Mouse (Mus musculus) embryonic facial prominence, embryonic 15.5 days (tissue): ENCODE results near the gene Cilp2. TPM values are rescaled to one million over a fixed set of nuclear protein-coding genes. Genes with fewer than 3 reads are reported as not detected.

Experiments
- ATAC-seq: fragments of 200-750 bp; cut with Nextera tagmentation; 2 replicates; pipeline ENCODE4 v1.8.0; 2017; ENCODE audit warnings: low read depth, moderate TSS enrichment; ENCODE audit not compliant: insufficient number of reproducible peaks, low FRiP score, low TSS enrichment
- H3K27ac ChIP-seq: fragments of 300-500 bp; sonication (generic); replicated peaks from 2 replicates; pipeline ENCODE4 v1.5.1; 2015; ENCODE audit warnings: mild to moderate bottlenecking, inconsistent platforms
- H3K27me3 ChIP-seq: fragments of 300-500 bp; sonication (generic); 2 replicates; pipeline ENCODE4 v1.6.1; 2015; ENCODE audit warnings: inconsistent platforms
- H3K36me3 ChIP-seq: fragments of 300-500 bp; sonication (generic); 2 replicates; pipeline ENCODE4 v1.6.1; 2015; ENCODE audit warnings: mild to moderate bottlenecking, inconsistent platforms
- H3K4me1 ChIP-seq: fragments of 300-500 bp; sonication (generic); 2 replicates; pipeline ENCODE4 v1.6.1; 2015; ENCODE audit warnings: inconsistent platforms
- H3K4me2 ChIP-seq: fragments of 300-500 bp; sonication (generic); replicated peaks from 2 replicates; pipeline ENCODE4 v1.6.1; 2015; ENCODE audit warnings: mild to moderate bottlenecking, inconsistent platforms
- H3K4me3 ChIP-seq: fragments of 300-500 bp; sonication (generic); replicated peaks from 2 replicates; pipeline ENCODE4 v1.5.1; 2015; ENCODE audit warnings: mild to moderate bottlenecking, inconsistent platforms
- H3K9ac ChIP-seq: fragments of 300-500 bp; sonication (generic); 2 replicates; pipeline ENCODE4 v1.6.1; 2015; ENCODE audit warnings: inconsistent platforms
- H3K9me3 ChIP-seq: fragments of 300-500 bp; sonication (generic); replicated peaks from 2 replicates; pipeline ENCODE4 v1.6.1; 2016; ENCODE audit warnings: inconsistent platforms
- WGBS: fragments of 180-500 bp; shearing (Covaris S2); methylation state at CpG from one replicate; pipeline ENCODE4 v1.1.7; 2015; 5-methylcytosine and 5-hydroxymethylcytosine counted together
- polyA plus RNA-seq: library from polyadenylated mRNA; unstranded; fragments of >200 nt; fragmentation: Nextera tagmentation; extraction: Ambion mirVana; gene quantifications from 2 replicates; pipeline ENCODE4 v1.2.1, GENCODE M21; 2015

The Cilp2 gene
- polyA plus RNA-seq: 1.1 and 1.2 TPM in 2 replicates

- under 1% methylated on average over 60 of the region's 60 CpGs for WGBS
- Histone ChIP-seq H3K27me3 (peaks cover 91% of the 10 kb centered on the region), H3K9me3 (no peaks in the 10 kb centered on the region), H3K4me3 (peak within 1 kb of the TSS; percentile 31), H3K4me2 (peak within 1 kb of the TSS; percentile 51), H3K36me3 (peaks cover 5% of the 10 kb centered on the region; the same call in 1 of the 2 replicates), H3K4me1 (peaks cover 33% of the 10 kb centered on the region), H3K9ac (no peak within 1 kb of the TSS), H3K27ac (no peak within 1 kb of the TSS)
- ATAC-seq: no peak
Observed at GRCm38 (mm10) chr8:69887289-69888243, at the start of gene Cilp2. Cilp2 (minus strand) TSS chr8:69887687.

GRCm38 (mm10) chr8:69936050-69936794 is 48.7 kb upstream of the Cilp2 start:
- H3K27ac ChIP-seq: peak overlapping the region; percentile 63
- no peak overlapping the region for H3K4me2 ChIP-seq
- WGBS: 60% methylated on average over 7 of the region's 7 CpGs
- no peaks in the 10 kb centered on the region for H3K9me3 ChIP-seq
- no peak overlapping the region for H3K9ac ChIP-seq
- H3K36me3 ChIP-seq: peaks cover 15% of the 10 kb centered on the region; the same call in 1 of the 2 replicates
- ATAC-seq: peak; percentile 77
- no peak overlapping the region for H3K4me3 ChIP-seq
- H3K27me3 ChIP-seq: no peaks in the 10 kb centered on the region
- H3K4me1 ChIP-seq: peaks cover 39% of the 10 kb centered on the region

- Histone ChIP-seq H3K27ac (peak overlapping the region; percentile 63; the same call in 1 of the 2 replicates), H3K4me3 (no peak overlapping the region), H3K4me2 (no peak overlapping the region), H3K36me3 (peaks cover 15% of the 10 kb centered on the region; the same call in 1 of the 2 replicates), H3K4me1 (peaks cover 39% of the 10 kb centered on the region), H3K9me3 (no peaks in the 10 kb centered on the region), H3K27me3 (no peaks in the 10 kb centered on the region), H3K9ac (no peak overlapping the region)
- no peak for ATAC-seq
- whole genome bisulfite sequencing: 87% methylated on average over 3 of the region's 3 CpGs
Observed at GRCm38 (mm10) chr8:69935431-69935830, 47.9 kb upstream of the Cilp2 start.

- Histone ChIP-seq H3K9ac (no peak overlapping the region), H3K4me3 (no peak overlapping the region), H3K27me3 (no peaks in the 10 kb centered on the region), H3K4me2 (no peak overlapping the region), H3K36me3 (peaks cover 15% of the 10 kb centered on the region; the same call in 1 of the 2 replicates), H3K27ac (no peak overlapping the region), H3K4me1 (peaks cover 30% of the 10 kb centered on the region), H3K9me3 (no peaks in the 10 kb centered on the region)
- no peak for ATAC-seq
- 79% methylated on average over 5 of the region's 5 CpGs for WGBS
Observed at GRCm38 (mm10) chr8:69934582-69934981, 47.1 kb upstream of the Cilp2 start.

GRCm38 (mm10) chr8:69933811-69934210 is 46.3 kb upstream of the Cilp2 start:
- Histone ChIP-seq H3K4me1 (peaks cover 25% of the 10 kb centered on the region), H3K9ac (no peak overlapping the region), H3K27me3 (no peaks in the 10 kb centered on the region), H3K27ac (no peak overlapping the region), H3K4me2 (no peak overlapping the region), H3K4me3 (no peak overlapping the region), H3K9me3 (no peaks in the 10 kb centered on the region), H3K36me3 (peaks cover 15% of the 10 kb centered on the region; the same call in 1 of the 2 replicates)
- 80% methylated on average over 2 of the region's 2 CpGs for WGBS
- no peak for ATAC-seq

- no peak for ATAC-seq
- Histone ChIP-seq H3K9me3 (no peaks in the 10 kb centered on the region), H3K27me3 (no peaks in the 10 kb centered on the region), H3K36me3 (no peaks in the 10 kb centered on the region; the same call in 1 of the 2 replicates), H3K4me1 (no peaks in the 10 kb centered on the region), H3K27ac (no peak overlapping the region), H3K4me2 (no peak overlapping the region), H3K9ac (no peak overlapping the region), H3K4me3 (no peak overlapping the region)
Observed at GRCm38 (mm10) chr8:69926901-69927300, 39.4 kb upstream of the Cilp2 start.

GRCm38 (mm10) chr8:69923986-69924385 is 36.5 kb upstream of the Cilp2 start:
- H3K9ac ChIP-seq: no peak overlapping the region
- 81% methylated on average over 1 of the region's 1 CpGs for WGBS
- H3K4me3 ChIP-seq: no peak overlapping the region
- H3K4me2 ChIP-seq: no peak overlapping the region
- H3K4me1 ChIP-seq: peaks cover 26% of the 10 kb centered on the region
- no peak for ATAC-seq
- no peaks in the 10 kb centered on the region for H3K9me3 ChIP-seq
- H3K36me3 ChIP-seq: no peaks in the 10 kb centered on the region; the same call in 1 of the 2 replicates
- H3K27me3 ChIP-seq: no peaks in the 10 kb centered on the region
- no peak overlapping the region for H3K27ac ChIP-seq

GRCm38 (mm10) chr8:69921141-69921540 is 33.7 kb upstream of the Cilp2 start:
- no peak overlapping the region for H3K9ac ChIP-seq
- WGBS: 82% methylated on average over 2 of the region's 2 CpGs
- no peak for ATAC-seq
- no peak overlapping the region for H3K4me3 ChIP-seq
- H3K36me3 ChIP-seq: peaks cover 18% of the 10 kb centered on the region; the same call in 1 of the 2 replicates
- H3K4me2 ChIP-seq: no peak overlapping the region
- H3K4me1 ChIP-seq: peaks cover 28% of the 10 kb centered on the region
- no peaks in the 10 kb centered on the region for H3K27me3 ChIP-seq
- H3K27ac ChIP-seq: peak overlapping the region; percentile 29
- no peaks in the 10 kb centered on the region for H3K9me3 ChIP-seq

GRCm38 (mm10) chr8:69919876-69920662 is 32.6 kb upstream of the Cilp2 start:
- 26% methylated on average over 11 of the region's 11 CpGs for WGBS

GRCm38 (mm10) chr8:69919010-69919409 is 31.5 kb upstream of the Cilp2 start:
- Histone ChIP-seq H3K9ac (no peak overlapping the region), H3K4me3 (no peak overlapping the region), H3K36me3 (peaks cover 40% of the 10 kb centered on the region), H3K4me2 (no peak overlapping the region), H3K9me3 (no peaks in the 10 kb centered on the region), H3K27me3 (no peaks in the 10 kb centered on the region), H3K27ac (peak overlapping the region; percentile 56; the same call in 1 of the 2 replicates), H3K4me1 (peaks cover 28% of the 10 kb centered on the region)
- ATAC-seq: no peak
- WGBS: 47% methylated on average over 1 of the region's 1 CpGs

More at GRCm38 (mm10) chr8:69919876-69920662, 32.6 kb upstream of the Cilp2 start:
- Histone ChIP-seq H3K27me3 (no peaks in the 10 kb centered on the region), H3K4me1 (peaks cover 28% of the 10 kb centered on the region), H3K27ac (peak overlapping the region; percentile 29), H3K36me3 (peaks cover 29% of the 10 kb centered on the region), H3K9ac (no peak overlapping the region), H3K4me2 (no peak overlapping the region), H3K9me3 (no peaks in the 10 kb centered on the region), H3K4me3 (no peak overlapping the region)
- no peak for ATAC-seq
